Mouse (Mus musculus): ENCODE measurements around the gene Tdp1. TPM values are rescaled to one million over a fixed set of nuclear protein-coding genes. Genes with fewer than 3 reads are reported as not detected.
A peak's percentile ranks its signal among the peaks of the same experiment; 100 is the strongest.

Tdp1 gene
- polyA plus RNA-seq, 1 experiment from 2014 or later, result 70.4 TPM

DNA sequence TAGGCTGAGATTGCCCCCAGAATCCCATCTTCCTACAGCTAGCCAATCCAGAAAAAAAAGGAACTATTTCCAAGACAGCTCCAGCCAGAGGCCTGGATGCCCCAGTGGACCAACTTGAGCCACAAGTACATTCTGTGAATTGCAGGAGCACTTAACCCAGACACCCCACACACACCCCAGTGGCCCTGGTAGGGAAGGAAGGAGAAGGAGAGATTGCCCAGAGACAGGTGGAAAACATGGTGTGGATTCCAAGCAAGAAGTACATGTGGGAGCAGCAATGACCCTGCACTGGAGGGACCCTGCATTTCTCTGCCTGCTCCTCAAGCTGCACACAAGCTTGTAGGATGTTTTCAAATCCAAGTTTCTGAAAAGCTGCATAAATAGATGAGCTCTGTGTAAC, 75.0 kb downstream of the Tdp1 start:
- no peak overlapping the region for H3K4me2 ChIP-seq (replicated peaks; ENCODE audit: low read depth, low read length)
- no peaks in the 10 kb centered on the region for H3K9me3 ChIP-seq (ENCODE audit: control insufficient read depth, low read length)
- peaks cover 6% of the 10 kb centered on the region; the same call in 1 of the 2 replicates for H3K36me3 ChIP-seq (ENCODE audit: control insufficient read depth, insufficient read depth, low read length)
- ATAC-seq (ENCODE audit: low FRiP score, low TSS enrichment), result peak; percentile 30; the same call in 1 of the 2 replicates
- no peak overlapping the region for H3K9ac ChIP-seq (ENCODE audit: low read depth, low read length)
- H3K27me3 ChIP-seq (ENCODE audit: control insufficient read depth, insufficient read depth, low read length), result peaks cover 14% of the 10 kb centered on the region
- no peak overlapping the region for H3K27ac ChIP-seq (ENCODE audit: low read depth, low read length)
- H3K4me1 ChIP-seq (ENCODE audit: control insufficient read depth, insufficient read depth, low read length), result peaks cover under 1% of the 10 kb centered on the region; the same call in 1 of the 2 replicates
- no peak overlapping the region for H3K4me3 ChIP-seq (ENCODE audit: low read length)

DNA sequence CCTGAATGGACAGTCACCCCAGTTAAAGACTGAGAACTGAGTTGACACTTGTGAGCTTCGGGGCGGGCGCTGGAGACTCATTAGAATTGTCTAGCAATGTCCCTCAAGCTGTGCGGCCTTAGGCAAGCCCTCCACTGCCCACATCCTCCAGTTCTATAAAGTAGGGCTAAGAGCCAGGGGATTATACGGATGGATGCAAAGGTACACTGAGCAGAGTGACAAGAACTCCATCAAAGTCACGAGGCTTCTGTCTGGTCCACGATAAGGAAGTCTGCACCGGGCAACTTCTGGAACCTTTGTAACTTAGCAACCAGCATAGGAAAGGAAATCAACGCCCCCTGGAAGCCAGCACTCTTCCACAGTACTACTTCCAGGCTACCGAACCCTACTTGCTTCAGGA, 75.6 kb downstream of the Tdp1 start:
- Histone ChIP-seq H3K27me3 (ENCODE audit: control insufficient read depth, insufficient read depth, low read length) (peaks cover 20% of the 10 kb centered on the region), H3K4me2 (replicated peaks; ENCODE audit: low read depth, low read length) (no peak overlapping the region), H3K4me3 (ENCODE audit: low read length) (no peak overlapping the region), H3K9me3 (ENCODE audit: control insufficient read depth, low read length) (no peaks in the 10 kb centered on the region), H3K4me1 (ENCODE audit: control insufficient read depth, insufficient read depth, low read length) (peaks cover 7% of the 10 kb centered on the region; the same call in 1 of the 2 replicates), H3K27ac (ENCODE audit: low read depth, low read length) (no peak overlapping the region), H3K36me3 (ENCODE audit: control insufficient read depth, insufficient read depth, low read length) (peaks cover 6% of the 10 kb centered on the region; the same call in 1 of the 2 replicates), H3K9ac (ENCODE audit: low read depth, low read length) (no peak overlapping the region)
- no peak for ATAC-seq (ENCODE audit: low FRiP score, low TSS enrichment)
- 31% methylated on average over 10 of the region's 10 CpGs for WGBS

DNA sequence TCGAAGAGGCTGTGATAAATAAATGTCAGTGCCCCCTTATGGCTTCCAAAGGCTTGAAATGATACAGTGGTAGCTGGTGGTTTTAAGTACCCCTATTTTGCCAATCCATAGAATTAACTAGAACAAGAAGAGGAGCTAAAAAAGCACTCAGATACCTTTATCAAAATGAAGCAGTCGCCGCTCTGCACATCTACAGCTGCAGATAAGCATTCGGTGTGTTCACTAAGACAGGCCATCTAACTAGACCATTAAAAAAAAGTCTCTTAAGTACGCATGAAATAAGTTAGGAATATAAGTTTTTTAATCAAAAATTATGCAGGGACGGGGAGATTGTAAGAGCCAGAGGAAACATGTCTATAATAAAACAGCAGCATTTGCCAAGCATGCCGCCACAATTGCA, 76.4 kb downstream of the Tdp1 start:
- H3K9me3 ChIP-seq (ENCODE audit: control insufficient read depth, low read length), result no peaks in the 10 kb centered on the region
- no peaks in the 10 kb centered on the region for H3K36me3 ChIP-seq (ENCODE audit: control insufficient read depth, insufficient read depth, low read length)
- H3K9ac ChIP-seq (ENCODE audit: low read depth, low read length), result no peak overlapping the region
- ATAC-seq (ENCODE audit: low FRiP score, low TSS enrichment), result no peak
- 89% methylated on average over 7 of the region's 7 CpGs for WGBS
- H3K4me2 ChIP-seq (replicated peaks; ENCODE audit: low read depth, low read length), result no peak overlapping the region
- no peak overlapping the region for H3K4me3 ChIP-seq (ENCODE audit: low read length)
- H3K27me3 ChIP-seq (ENCODE audit: control insufficient read depth, insufficient read depth, low read length), result peaks cover 28% of the 10 kb centered on the region
- no peak overlapping the region for H3K27ac ChIP-seq (ENCODE audit: low read depth, low read length)
- peaks cover 12% of the 10 kb centered on the region; the same call in 1 of the 2 replicates for H3K4me1 ChIP-seq (ENCODE audit: control insufficient read depth, insufficient read depth, low read length)

DNA sequence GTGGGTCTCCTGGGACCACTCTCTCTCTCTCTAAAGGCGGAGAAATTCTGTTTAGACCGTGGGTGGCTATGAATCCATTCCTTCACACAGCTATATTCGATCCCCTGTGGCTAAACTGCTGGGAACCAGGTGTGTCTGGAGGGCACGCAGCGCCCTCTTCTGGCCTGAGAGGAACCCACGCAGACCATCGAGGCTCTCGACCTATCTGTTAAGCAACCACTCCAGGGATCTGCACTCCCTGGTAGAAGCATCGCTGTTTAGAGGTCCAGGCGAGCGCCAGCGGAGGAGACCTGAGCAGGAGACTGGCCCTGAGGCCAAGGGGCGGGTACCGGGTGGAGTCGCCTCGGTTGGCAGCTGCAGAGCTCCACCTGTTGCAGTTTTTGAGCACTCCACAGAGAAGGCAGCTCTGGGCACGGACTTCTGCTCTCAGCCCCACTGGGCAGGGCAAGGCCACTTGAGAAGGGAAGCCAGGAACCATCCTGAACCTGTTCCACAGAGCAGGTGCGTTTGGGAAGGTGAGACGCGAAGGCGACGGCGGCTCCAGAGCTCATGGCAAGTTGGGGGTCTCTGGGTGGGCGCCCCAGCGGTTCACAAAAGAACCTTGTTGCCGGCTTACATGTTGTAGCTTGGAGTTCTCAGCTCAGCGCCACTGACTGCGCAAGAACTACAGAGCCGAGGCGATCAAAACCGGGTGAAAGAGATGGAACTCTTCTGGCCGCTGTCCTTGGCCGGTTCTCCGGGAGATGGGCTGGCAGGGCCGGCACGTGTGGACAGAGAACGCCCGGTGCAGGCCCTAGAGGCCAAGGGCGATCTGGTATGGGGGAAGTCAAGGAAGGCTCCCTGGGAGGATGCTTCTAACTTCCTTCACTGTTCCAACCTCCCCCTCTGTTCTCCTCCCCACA, 80.2 kb downstream of the Tdp1 start, which contains the start of gene Kcnk13:
Gene Kcnk13 (plus strand): TSS at position 199 of the 902 bp plus-strand sequence.
- Histone ChIP-seq H3K27ac (ENCODE audit: low read depth, low read length) (no peak within 1 kb of the TSS), H3K9me3 (ENCODE audit: control insufficient read depth, low read length) (no peaks in the 10 kb centered on the region), H3K4me3 (ENCODE audit: low read length) (peak within 1 kb of the TSS; percentile 44), H3K27me3 (ENCODE audit: control insufficient read depth, insufficient read depth, low read length) (peaks cover 66% of the 10 kb centered on the region), H3K4me1 (ENCODE audit: control insufficient read depth, insufficient read depth, low read length) (peaks cover 19% of the 10 kb centered on the region; the same call in 1 of the 2 replicates), H3K4me2 (replicated peaks; ENCODE audit: low read depth, low read length) (peak within 1 kb of the TSS; percentile 92), H3K9ac (ENCODE audit: low read depth, low read length) (peak within 1 kb of the TSS; percentile 53; the same call in 1 of the 2 replicates), H3K36me3 (ENCODE audit: control insufficient read depth, insufficient read depth, low read length) (no peaks in the 10 kb centered on the region)
- ATAC-seq (ENCODE audit: low FRiP score, low TSS enrichment), result peak; percentile 70
- under 1% methylated on average over 39 of the region's 39 CpGs for WGBS

GRCm38 (mm10) chr12:99965203-99966115, 81.1 kb downstream of the Tdp1 start:
- Histone ChIP-seq H3K27ac (ENCODE audit: low read depth, low read length) (no peak overlapping the region), H3K27me3 (ENCODE audit: control insufficient read depth, insufficient read depth, low read length) (peaks cover 67% of the 10 kb centered on the region), H3K4me1 (ENCODE audit: control insufficient read depth, insufficient read depth, low read length) (peaks cover 19% of the 10 kb centered on the region; the same call in 1 of the 2 replicates), H3K36me3 (ENCODE audit: control insufficient read depth, insufficient read depth, low read length) (no peaks in the 10 kb centered on the region), H3K9ac (ENCODE audit: low read depth, low read length) (peak overlapping the region; percentile 53), H3K4me2 (replicated peaks; ENCODE audit: low read depth, low read length) (peak overlapping the region; percentile 92), H3K9me3 (ENCODE audit: control insufficient read depth, low read length) (no peaks in the 10 kb centered on the region), H3K4me3 (ENCODE audit: low read length) (peak overlapping the region; percentile 44)
- ATAC-seq (ENCODE audit: low FRiP score, low TSS enrichment), result peak; percentile 29
- WGBS, result under 1% methylated on average over 74 of the region's 77 CpGs

DNA sequence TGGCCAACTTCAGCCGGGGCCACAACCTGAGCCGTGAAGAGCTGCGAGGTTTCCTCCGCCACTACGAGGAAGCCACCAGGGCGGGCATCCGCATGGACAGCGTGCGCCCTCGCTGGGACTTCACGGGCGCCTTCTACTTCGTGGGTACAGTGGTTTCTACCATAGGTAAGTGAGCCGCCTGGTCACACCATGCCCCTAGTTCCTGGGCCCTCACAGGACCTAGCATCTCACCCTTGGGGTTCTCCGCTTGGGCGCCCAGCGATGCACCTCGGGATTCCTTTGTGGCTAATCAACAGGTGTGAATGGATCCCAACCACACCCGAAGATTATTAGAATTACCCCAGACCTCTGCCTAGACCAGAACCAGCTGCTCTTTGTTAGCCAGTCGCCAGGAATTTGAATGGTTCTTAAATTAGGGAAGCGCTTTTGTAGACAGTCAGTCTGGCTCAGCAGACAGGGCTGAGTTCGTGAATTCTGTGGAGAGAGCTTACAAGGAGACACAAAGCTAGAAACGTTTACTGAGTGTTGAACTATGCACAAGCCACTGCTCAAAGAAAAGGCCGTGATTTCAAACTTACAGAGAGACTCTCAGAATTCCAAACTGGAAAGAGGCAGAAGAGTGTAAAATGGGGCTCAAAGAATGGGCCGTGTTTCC, 81.9 kb downstream of the Tdp1 start:
- Histone ChIP-seq H3K4me2 (replicated peaks; ENCODE audit: low read depth, low read length) (peak overlapping the region; percentile 92), H3K27me3 (ENCODE audit: control insufficient read depth, insufficient read depth, low read length) (peaks cover 67% of the 10 kb centered on the region), H3K4me3 (ENCODE audit: low read length) (peak overlapping the region; percentile 44), H3K4me1 (ENCODE audit: control insufficient read depth, insufficient read depth, low read length) (peaks cover 19% of the 10 kb centered on the region; the same call in 1 of the 2 replicates), H3K9ac (ENCODE audit: low read depth, low read length) (peak overlapping the region; percentile 53), H3K36me3 (ENCODE audit: control insufficient read depth, insufficient read depth, low read length) (no peaks in the 10 kb centered on the region), H3K27ac (ENCODE audit: low read depth, low read length) (no peak overlapping the region), H3K9me3 (ENCODE audit: control insufficient read depth, low read length) (no peaks in the 10 kb centered on the region)
- ATAC-seq (ENCODE audit: low FRiP score, low TSS enrichment), result 0 out of 2 replicates have a peak, but pooled peaks have one; percentile 1
- 4% methylated on average over 25 of the region's 25 CpGs for WGBS

DNA sequence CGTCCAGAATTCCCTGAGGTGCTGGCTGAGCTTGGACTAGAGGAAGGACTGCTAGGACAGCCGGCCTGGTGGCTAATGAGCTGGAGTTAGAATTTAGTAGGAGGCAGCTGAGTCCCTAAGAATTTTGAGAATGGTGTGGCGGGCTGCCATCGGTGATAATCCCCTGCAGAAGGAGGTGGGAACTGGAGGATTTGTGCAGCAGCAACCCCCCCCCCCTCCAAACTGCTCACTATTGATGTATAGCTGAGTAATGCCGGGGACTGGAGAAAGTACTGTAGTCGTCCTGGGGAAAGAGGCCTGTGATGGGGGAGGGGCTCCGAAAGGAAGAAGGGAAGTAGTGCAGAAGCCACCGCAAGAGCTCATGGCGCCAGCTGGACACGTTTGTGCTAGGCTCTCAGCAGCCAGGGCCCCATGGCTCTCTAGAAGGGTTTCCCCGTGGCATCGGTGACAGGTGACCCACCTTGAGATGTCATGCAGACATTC, 82.6 kb downstream of the Tdp1 start:
- Histone ChIP-seq H3K4me3 (ENCODE audit: low read length) (no peak overlapping the region), H3K27me3 (ENCODE audit: control insufficient read depth, insufficient read depth, low read length) (peaks cover 67% of the 10 kb centered on the region), H3K4me1 (ENCODE audit: control insufficient read depth, insufficient read depth, low read length) (peaks cover 19% of the 10 kb centered on the region; the same call in 1 of the 2 replicates), H3K4me2 (replicated peaks; ENCODE audit: low read depth, low read length) (no peak overlapping the region), H3K36me3 (ENCODE audit: control insufficient read depth, insufficient read depth, low read length) (no peaks in the 10 kb centered on the region), H3K9ac (ENCODE audit: low read depth, low read length) (no peak overlapping the region), H3K27ac (ENCODE audit: low read depth, low read length) (no peak overlapping the region), H3K9me3 (ENCODE audit: control insufficient read depth, low read length) (no peaks in the 10 kb centered on the region)
- 14% methylated on average over 12 of the region's 12 CpGs for WGBS
- no peak for ATAC-seq (ENCODE audit: low FRiP score, low TSS enrichment)

- H3K4me3 ChIP-seq (ENCODE audit: low read length), result no peak overlapping the region
- no peak overlapping the region for H3K9ac ChIP-seq (ENCODE audit: low read depth, low read length)
- peaks cover 4% of the 10 kb centered on the region; the same call in 1 of the 2 replicates for H3K9me3 ChIP-seq (ENCODE audit: control insufficient read depth, low read length)
- H3K4me1 ChIP-seq (ENCODE audit: control insufficient read depth, insufficient read depth, low read length), result peaks cover 12% of the 10 kb centered on the region; the same call in 1 of the 2 replicates
- no peak overlapping the region for H3K27ac ChIP-seq (ENCODE audit: low read depth, low read length)
- WGBS, result 65% methylated on average over 4 of the region's 4 CpGs
- H3K27me3 ChIP-seq (ENCODE audit: control insufficient read depth, insufficient read depth, low read length), result peaks cover 47% of the 10 kb centered on the region
- H3K4me2 ChIP-seq (replicated peaks; ENCODE audit: low read depth, low read length), result no peak overlapping the region
- ATAC-seq (ENCODE audit: low FRiP score, low TSS enrichment), result no peak
- no peaks in the 10 kb centered on the region for H3K36me3 ChIP-seq (ENCODE audit: control insufficient read depth, insufficient read depth, low read length)
Measured at GRCm38 (mm10) chr12:99969906-99970305, 85.6 kb downstream of the Tdp1 start.

All from kidney, embryonic 14.5 days (tissue).